Mouse (Mus musculus) c-Kit-positive CD71-positive TER-119-positive erythroid progenitor cells, embryonic 14.5 days (primary cell): ENCODE data around the gene Eps8.

Experiments used
- DNase-seq: peaks from one replicate; pipeline ENCODE4 v3.0.0-alpha.2; 2013; ENCODE audit warnings: low spot score

Gene Eps8

GRCm38 (mm10) chr6:137608160-137608930 is 46.3 kb downstream of the Eps8 start:
- no peak for DNase-seq

- DNase-seq = no peak
These were observed 48.1 kb downstream of the Eps8 start for GRCm38 (mm10) chr6:137606541-137606940.

- no peak for DNase-seq
These were observed 50.0 kb downstream of the Eps8 start for GRCm38 (mm10) chr6:137604417-137605248.

- no peak for DNase-seq
These were observed 56.4 kb downstream of the Eps8 start for GRCm38 (mm10) chr6:137598306-137598705.

GRCm38 (mm10) chr6:137597442-137598058 is 57.1 kb downstream of the Eps8 start:
- no peak for DNase-seq

GRCm38 (mm10) chr6:137592582-137592981 is 62.1 kb downstream of the Eps8 start:
- no peak for DNase-seq

GRCm38 (mm10) chr6:137589245-137589618 is 65.4 kb downstream of the Eps8 start:
- no peak for DNase-seq

GRCm38 (mm10) chr6:137588481-137589244 is 66.0 kb downstream of the Eps8 start:
- DNase-seq = no peak

GRCm38 (mm10) chr6:137587866-137588265 is 66.8 kb downstream of the Eps8 start:
- no peak for DNase-seq

- no peak for DNase-seq
These were observed 69.4 kb downstream of the Eps8 start for GRCm38 (mm10) chr6:137585229-137585628.

GRCm38 (mm10) chr6:137583056-137583455 is 71.6 kb downstream of the Eps8 start:
- DNase-seq = no peak

GRCm38 (mm10) chr6:137582207-137582889 is 72.3 kb downstream of the Eps8 start:
- DNase-seq = no peak

- no peak for DNase-seq
These were observed 73.2 kb downstream of the Eps8 start for GRCm38 (mm10) chr6:137581331-137582010.

- DNase-seq = no peak
These were observed 74.2 kb downstream of the Eps8 start for GRCm38 (mm10) chr6:137580503-137580902.

GRCm38 (mm10) chr6:137576670-137577371 is 77.9 kb downstream of the Eps8 start:
- DNase-seq = no peak

- no peak for DNase-seq
These were observed 78.6 kb downstream of the Eps8 start for GRCm38 (mm10) chr6:137576091-137576490.

- no peak for DNase-seq
These were observed 80.8 kb downstream of the Eps8 start for GRCm38 (mm10) chr6:137573897-137574296.

- no peak for DNase-seq
These were observed 84.0 kb downstream of the Eps8 start for GRCm38 (mm10) chr6:137570718-137571131.

GRCm38 (mm10) chr6:137570019-137570418 is 84.7 kb downstream of the Eps8 start:
- no peak for DNase-seq

- DNase-seq = no peak
These were observed 85.6 kb downstream of the Eps8 start for GRCm38 (mm10) chr6:137569071-137569470.
